Mouse (Mus musculus) forebrain, embryonic 10.5 days (tissue): Measurements from ENCODE around the gene Ccdc171. TPM values are rescaled to one million over a fixed set of nuclear protein-coding genes. Genes with fewer than 3 reads are reported as not detected.
"Not testable (repeated sequence)": the region's sequence is repeated elsewhere in the genome, so short reads cannot be mapped to it uniquely, and the experiment has no call there.

Experiments
- DNase-seq: peaks from one replicate; pipeline ENCODE4 v3.0.0-alpha.2; 2017; ENCODE audit warnings: low spot score; ENCODE audit errors: extremely low spot score
- H3K27ac ChIP-seq: fragments of 300-500 bp; sonication (generic); 2 replicates; pipeline ENCODE4 v1.5.1; 2016; ENCODE audit warnings: mild to moderate bottlenecking
- H3K27me3 ChIP-seq: fragments of 300-500 bp; sonication (generic); 2 replicates; pipeline ENCODE4 v1.6.1; 2016; ENCODE audit warnings: mild to moderate bottlenecking; ENCODE audit not compliant: poor library complexity, severe bottlenecking
- H3K36me3 ChIP-seq: fragments of 300-500 bp; sonication (generic); replicated peaks from 2 replicates; pipeline ENCODE4 v1.6.1; 2016; ENCODE audit warnings: mild to moderate bottlenecking, moderate library complexity
- H3K4me1 ChIP-seq: fragments of 300-500 bp; sonication (generic); 2 replicates; pipeline ENCODE4 v1.6.1; 2016
- H3K4me3 ChIP-seq: fragments of 300-500 bp; sonication (generic); 2 replicates; pipeline ENCODE4 v1.5.1; 2016; ENCODE audit warnings: mild to moderate bottlenecking, moderate library complexity
- H3K9me3 ChIP-seq: fragments of 300-500 bp; sonication (generic); 2 replicates; pipeline ENCODE4 v1.6.1; 2016; ENCODE audit warnings: mild to moderate bottlenecking, moderate library complexity
- WGBS: fragments of 180-500 bp; shearing (Covaris S2); methylation state at CpG from one replicate; pipeline ENCODE4 v1.1.7; 2016; 5-methylcytosine and 5-hydroxymethylcytosine counted together
- polyA plus RNA-seq: library from polyadenylated mRNA; unstranded; fragments of >200 nt; fragmentation: Nextera tagmentation; extraction: Ambion mirVana; gene quantifications from 2 replicates; pipeline ENCODE4 v1.2.1, GENCODE M21; 2016

Gene Ccdc171
- polyA plus RNA-seq = 6.1 and 7.3 TPM in 2 replicates

GRCm38 (mm10) chr4:83524843-83525689 lies at the start of gene Ccdc171:
Ccdc171 (plus strand) TSS chr4:83525545.
- H3K27ac ChIP-seq = peak within 1 kb of the TSS; percentile 99
- peak within 1 kb of the TSS; percentile 74 for H3K4me3 ChIP-seq
- H3K36me3 ChIP-seq = no peaks in the 10 kb centered on the region
- peaks cover 60% of the 10 kb centered on the region for H3K4me1 ChIP-seq
- no peaks in the 10 kb centered on the region for H3K27me3 ChIP-seq
- peak; percentile 92 for DNase-seq
- no peaks in the 10 kb centered on the region for H3K9me3 ChIP-seq
- WGBS = under 1% methylated on average over 73 of the region's 73 CpGs

GRCm38 (mm10) chr4:83485250-83485649 lies 40.1 kb upstream of the Ccdc171 start:
- Histone ChIP-seq H3K4me3 (peak overlapping the region; percentile 94), H3K27ac (peak overlapping the region; percentile 100), H3K4me1 (peaks cover 53% of the 10 kb centered on the region), H3K27me3 (no peaks in the 10 kb centered on the region), H3K9me3 (no peaks in the 10 kb centered on the region), H3K36me3 (peaks cover 45% of the 10 kb centered on the region)
- DNase-seq = no peak
- 33% methylated on average over 12 of the region's 12 CpGs for WGBS

GRCm38 (mm10) chr4:83485735-83486116 lies 39.6 kb upstream of the Ccdc171 start:
- peak overlapping the region; percentile 100 for H3K27ac ChIP-seq
- H3K4me1 ChIP-seq = peaks cover 53% of the 10 kb centered on the region
- under 1% methylated on average over 36 of the region's 40 CpGs for WGBS
- H3K36me3 ChIP-seq = peaks cover 40% of the 10 kb centered on the region
- H3K9me3 ChIP-seq = no peaks in the 10 kb centered on the region
- H3K4me3 ChIP-seq = peak overlapping the region; percentile 94
- H3K27me3 ChIP-seq = no peaks in the 10 kb centered on the region
- DNase-seq = peak; percentile 86

GRCm38 (mm10) chr4:83486117-83486901 lies 39.0 kb upstream of the Ccdc171 start, which contains the start of gene Psip1:
Psip1 (minus strand) TSS chr4:83486459.
- DNase-seq = peak; percentile 91
- Histone ChIP-seq H3K36me3 (peaks cover 34% of the 10 kb centered on the region), H3K27ac (peak within 1 kb of the TSS; percentile 100), H3K4me1 (peaks cover 53% of the 10 kb centered on the region), H3K4me3 (peak within 1 kb of the TSS; percentile 94), H3K27me3 (no peaks in the 10 kb centered on the region), H3K9me3 (no peaks in the 10 kb centered on the region)
- WGBS = under 1% methylated on average over 83 of the region's 86 CpGs

DNA sequence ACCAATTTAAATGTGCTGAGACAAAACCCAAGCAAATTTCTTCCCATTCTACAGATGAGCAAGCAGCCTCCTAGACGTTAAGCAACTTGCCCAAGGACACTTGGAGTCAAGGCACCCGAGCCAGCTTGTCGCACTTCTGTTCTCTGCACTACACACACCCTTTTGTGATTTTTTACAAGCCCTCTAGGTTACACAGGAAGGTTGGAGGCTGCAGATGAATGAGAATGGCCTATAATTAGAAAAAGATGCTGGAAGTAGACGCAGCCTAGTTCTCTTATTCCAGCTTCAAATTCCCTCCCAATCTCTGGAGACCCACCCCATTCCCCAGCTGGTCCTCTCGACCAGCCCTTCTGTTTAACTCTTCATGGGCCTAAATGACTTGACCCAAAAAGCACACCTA lies 36.2 kb upstream of the Ccdc171 start:
- 27% methylated on average over 5 of the region's 5 CpGs for WGBS
- no peaks in the 10 kb centered on the region for H3K27me3 ChIP-seq
- peaks cover 44% of the 10 kb centered on the region for H3K4me1 ChIP-seq
- peaks cover 7% of the 10 kb centered on the region for H3K36me3 ChIP-seq
- no peak overlapping the region for H3K4me3 ChIP-seq
- DNase-seq = no peak
- no peaks in the 10 kb centered on the region for H3K9me3 ChIP-seq
- peak overlapping the region; percentile 66 for H3K27ac ChIP-seq

GRCm38 (mm10) chr4:83493112-83493511 lies 32.2 kb upstream of the Ccdc171 start:
- Histone ChIP-seq H3K4me3 (no peak overlapping the region), H3K4me1 (peaks cover 14% of the 10 kb centered on the region), H3K9me3 (no peaks in the 10 kb centered on the region), H3K27ac (no peak overlapping the region), H3K27me3 (no peaks in the 10 kb centered on the region), H3K36me3 (no peaks in the 10 kb centered on the region)
- WGBS = 93% methylated on average over 1 of the region's 1 CpGs
- no peak for DNase-seq

- WGBS = 94% methylated on average over 5 of the region's 5 CpGs
- not testable (repeated sequence) for H3K9me3 ChIP-seq, DNase-seq, H3K27me3 ChIP-seq, H3K27ac ChIP-seq, H3K4me3 ChIP-seq, H3K36me3 ChIP-seq
- peaks cover 22% of the 10 kb centered on the region for H3K4me1 ChIP-seq
Observed at GRCm38 (mm10) chr4:83497013-83497412, 28.3 kb upstream of the Ccdc171 start.

GRCm38 (mm10) chr4:83500154-83501036 lies 24.9 kb upstream of the Ccdc171 start:
- H3K36me3 ChIP-seq = no peaks in the 10 kb centered on the region
- H3K9me3 ChIP-seq = no peaks in the 10 kb centered on the region
- peak overlapping the region; percentile 86 for H3K27ac ChIP-seq
- H3K4me1 ChIP-seq = peaks cover 22% of the 10 kb centered on the region
- peak overlapping the region; percentile 48 for H3K4me3 ChIP-seq
- 4% methylated on average over 22 of the region's 22 CpGs for WGBS
- no peaks in the 10 kb centered on the region for H3K27me3 ChIP-seq
- peak; percentile 80 for DNase-seq

- Histone ChIP-seq H3K27me3 (no peaks in the 10 kb centered on the region), H3K27ac (peak overlapping the region; percentile 86), H3K36me3 (no peaks in the 10 kb centered on the region), H3K4me3 (peak overlapping the region; percentile 48), H3K4me1 (peaks cover 22% of the 10 kb centered on the region), H3K9me3 (no peaks in the 10 kb centered on the region)
- WGBS = 37% methylated on average over 7 of the region's 7 CpGs
- no peak for DNase-seq
Observed at GRCm38 (mm10) chr4:83501037-83501430, 24.3 kb upstream of the Ccdc171 start.

GRCm38 (mm10) chr4:83509600-83509999 lies 15.7 kb upstream of the Ccdc171 start:
- Histone ChIP-seq H3K4me1 (peaks cover 25% of the 10 kb centered on the region), H3K36me3 (no peaks in the 10 kb centered on the region), H3K4me3 (no peak overlapping the region), H3K9me3 (no peaks in the 10 kb centered on the region), H3K27ac (no peak overlapping the region), H3K27me3 (no peaks in the 10 kb centered on the region)
- WGBS = 60% methylated on average over 2 of the region's 2 CpGs
- no peak for DNase-seq

DNA sequence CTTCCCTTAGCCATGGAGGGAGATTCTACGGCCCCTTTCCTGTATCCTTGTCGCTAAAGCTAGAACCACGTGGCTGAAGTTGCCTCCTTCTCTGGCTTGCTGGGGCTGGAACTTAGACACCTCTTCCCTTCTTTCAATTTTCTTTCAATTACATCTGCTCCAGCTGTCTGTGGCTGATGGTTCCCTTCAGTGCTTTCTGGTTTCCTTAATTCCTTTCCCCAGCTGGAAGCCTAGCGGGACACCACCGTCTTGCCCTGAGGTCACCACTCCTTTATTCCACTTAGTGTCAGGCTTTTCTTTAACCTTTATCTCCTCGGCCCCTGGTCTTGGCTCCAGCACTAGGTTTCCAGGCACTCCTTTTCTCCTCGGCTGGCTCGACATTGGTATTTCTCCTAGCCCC lies 14.3 kb upstream of the Ccdc171 start:
- H3K27me3 ChIP-seq = no peaks in the 10 kb centered on the region
- no peaks in the 10 kb centered on the region for H3K9me3 ChIP-seq
- DNase-seq = no peak
- peak overlapping the region; percentile 60; the same call in 1 of the 2 replicates for H3K27ac ChIP-seq
- no peaks in the 10 kb centered on the region for H3K36me3 ChIP-seq
- 34% methylated on average over 8 of the region's 8 CpGs for WGBS
- no peak overlapping the region for H3K4me3 ChIP-seq
- peaks cover 25% of the 10 kb centered on the region for H3K4me1 ChIP-seq

DNA sequence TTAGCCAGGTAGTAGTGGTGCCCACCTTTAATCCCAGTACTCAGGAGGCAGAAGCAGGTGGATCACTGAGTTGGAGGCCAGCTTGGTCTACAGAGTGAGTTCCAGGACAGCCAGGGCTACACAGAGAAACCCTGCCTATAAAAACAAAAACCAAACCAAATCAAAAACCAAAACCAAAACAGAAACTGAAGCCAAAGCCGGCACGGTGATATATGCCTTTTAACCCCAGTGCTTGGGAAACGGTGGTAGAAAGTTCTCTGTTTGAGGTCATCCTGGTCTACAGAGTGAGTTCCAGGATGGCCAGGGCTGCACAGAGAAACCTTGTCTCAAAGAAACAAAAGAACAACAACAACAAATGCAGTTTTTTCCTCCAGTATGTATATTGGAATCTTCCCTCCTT lies 13.1 kb upstream of the Ccdc171 start:
- Histone ChIP-seq H3K4me1 (peaks cover 23% of the 10 kb centered on the region), H3K27me3 (no peaks in the 10 kb centered on the region), H3K4me3 (no peak overlapping the region), H3K9me3 (no peaks in the 10 kb centered on the region), H3K27ac (no peak overlapping the region), H3K36me3 (no peaks in the 10 kb centered on the region)
- no peak for DNase-seq
- 87% methylated on average over 3 of the region's 3 CpGs for WGBS
